Mouse (Mus musculus): ENCODE measurements at regions not wholly inside any gene's neighbourhood (a gene's known extent, or its start where the extent isn't known, plus 50 kb on each side); places are given as distances from the start of the nearest gene placed in this dataset.

DNA sequence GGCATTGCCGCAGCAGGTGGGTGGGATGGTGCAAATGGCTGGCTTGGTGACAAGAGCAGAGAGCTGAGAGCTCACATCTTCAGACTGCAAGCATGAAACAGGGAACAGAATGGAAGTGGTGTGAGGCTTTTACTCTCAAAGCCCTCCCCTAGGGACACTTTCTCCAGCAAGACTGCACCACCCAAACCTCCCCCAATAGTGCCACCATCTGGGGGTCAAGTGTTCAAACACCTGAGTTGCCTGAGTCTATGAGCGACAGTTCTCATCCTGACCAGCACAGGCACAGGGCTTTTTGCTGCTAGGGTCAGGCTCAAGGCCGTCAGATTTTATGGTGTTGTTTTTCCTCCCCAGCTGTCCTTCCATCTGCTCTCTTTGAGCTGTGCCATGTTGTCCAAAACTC, 337.9 kb upstream of the Eif4g2 start:
- no peak for ATAC-seq (replicated peaks)
- Histone ChIP-seq H3K9me3 (no peaks in the 10 kb centered on the region), H3K36me3 (replicated peaks) (no peaks in the 10 kb centered on the region), H3K9ac (no peak overlapping the region), H3K4me1 (no peaks in the 10 kb centered on the region), H3K4me2 (no peak overlapping the region), H3K27me3 (replicated peaks) (no peaks in the 10 kb centered on the region), H3K4me3 (no peak overlapping the region), H3K27ac (no peak overlapping the region)
- WGBS: 94% methylated on average over 3 of the region's 3 CpGs

GRCm38 (mm10) chr7:111417735-111418134, 334.9 kb upstream of the Eif4g2 start:
- Histone ChIP-seq H3K36me3 (replicated peaks) (no peaks in the 10 kb centered on the region), H3K4me2 (no peak overlapping the region), H3K9ac (no peak overlapping the region), H3K27ac (no peak overlapping the region), H3K4me3 (no peak overlapping the region), H3K9me3 (no peaks in the 10 kb centered on the region), H3K4me1 (no peaks in the 10 kb centered on the region), H3K27me3 (replicated peaks) (no peaks in the 10 kb centered on the region)
- ATAC-seq (replicated peaks): no peak
- WGBS: 21% methylated on average over 2 of the region's 3 CpGs

DNA sequence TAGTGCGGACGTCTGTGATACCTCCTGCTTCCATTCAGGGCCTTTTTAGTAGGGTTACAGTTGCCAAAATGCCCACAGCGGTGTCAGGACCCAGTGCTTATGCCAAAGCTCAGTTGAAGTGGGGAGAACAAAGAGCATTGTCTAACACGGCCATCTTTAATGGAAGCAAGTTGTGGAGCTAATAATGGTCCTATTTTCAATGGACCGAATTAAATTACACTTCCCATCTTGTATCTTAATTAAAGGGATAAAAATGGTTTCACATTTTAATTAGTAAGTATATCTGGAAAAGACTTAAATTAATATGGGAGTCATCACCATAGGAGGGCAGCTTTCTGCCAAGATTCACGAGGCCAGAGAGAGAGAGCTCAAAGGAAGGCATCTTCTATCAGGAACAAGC, 333.2 kb upstream of the Eif4g2 start:
- 62% methylated on average over 6 of the region's 6 CpGs for whole genome bisulfite sequencing
- Histone ChIP-seq H3K4me1 (no peaks in the 10 kb centered on the region; the same call in 1 of the 2 replicates), H3K9ac (no peak overlapping the region), H3K27me3 (replicated peaks) (no peaks in the 10 kb centered on the region), H3K4me2 (no peak overlapping the region), H3K36me3 (replicated peaks) (no peaks in the 10 kb centered on the region), H3K4me3 (no peak overlapping the region), H3K9me3 (no peaks in the 10 kb centered on the region), H3K27ac (no peak overlapping the region)
- no peak for ATAC-seq (replicated peaks)

GRCm38 (mm10) chr7:111413745-111414144, 330.9 kb upstream of the Eif4g2 start:
- Histone ChIP-seq H3K36me3 (replicated peaks) (no peaks in the 10 kb centered on the region), H3K9me3 (no peaks in the 10 kb centered on the region), H3K27ac (no peak overlapping the region), H3K4me1 (no peaks in the 10 kb centered on the region; the same call in 1 of the 2 replicates), H3K4me2 (no peak overlapping the region), H3K27me3 (replicated peaks) (no peaks in the 10 kb centered on the region), H3K9ac (no peak overlapping the region), H3K4me3 (no peak overlapping the region)
- ATAC-seq (replicated peaks): no peak
- 76% methylated on average over 4 of the region's 4 CpGs for WGBS

GRCm38 (mm10) chr7:111412957-111413356, 330.1 kb upstream of the Eif4g2 start:
- H3K27me3 ChIP-seq (replicated peaks): no peaks in the 10 kb centered on the region
- H3K4me3 ChIP-seq: no peak overlapping the region
- H3K36me3 ChIP-seq (replicated peaks): no peaks in the 10 kb centered on the region
- H3K9me3 ChIP-seq: no peaks in the 10 kb centered on the region
- 0 out of 2 replicates have a peak overlapping the region, but pooled peaks have one; percentile 6 for H3K27ac ChIP-seq
- no peak overlapping the region for H3K4me2 ChIP-seq
- no peak for ATAC-seq (replicated peaks)
- no peak overlapping the region for H3K9ac ChIP-seq
- H3K4me1 ChIP-seq: no peaks in the 10 kb centered on the region; the same call in 1 of the 2 replicates
- whole genome bisulfite sequencing: 30% methylated on average over 2 of the region's 2 CpGs

GRCm38 (mm10) chr7:111411386-111411960, 328.6 kb upstream of the Eif4g2 start:
- WGBS: 92% methylated on average over 5 of the region's 5 CpGs
- Histone ChIP-seq H3K36me3 (replicated peaks) (no peaks in the 10 kb centered on the region), H3K4me1 (no peaks in the 10 kb centered on the region; the same call in 1 of the 2 replicates), H3K4me2 (no peak overlapping the region), H3K9ac (no peak overlapping the region), H3K4me3 (no peak overlapping the region), H3K27ac (no peak overlapping the region), H3K27me3 (replicated peaks) (no peaks in the 10 kb centered on the region), H3K9me3 (no peaks in the 10 kb centered on the region)
- ATAC-seq (replicated peaks): no peak

- Histone ChIP-seq H3K4me3 (no peak overlapping the region), H3K9me3 (no peaks in the 10 kb centered on the region), H3K27ac (no peak overlapping the region), H3K4me1 (peaks cover 3% of the 10 kb centered on the region; the same call in 1 of the 2 replicates), H3K9ac (no peak overlapping the region), H3K36me3 (replicated peaks) (no peaks in the 10 kb centered on the region), H3K27me3 (replicated peaks) (no peaks in the 10 kb centered on the region), H3K4me2 (no peak overlapping the region)
- 83% methylated on average over 2 of the region's 2 CpGs for WGBS
- no peak for ATAC-seq (replicated peaks)
Observed at GRCm38 (mm10) chr7:111395972-111396371, 313.1 kb upstream of the Eif4g2 start.

GRCm38 (mm10) chr7:111395111-111395510, 312.3 kb upstream of the Eif4g2 start:
- no peak for ATAC-seq (replicated peaks)

DNA sequence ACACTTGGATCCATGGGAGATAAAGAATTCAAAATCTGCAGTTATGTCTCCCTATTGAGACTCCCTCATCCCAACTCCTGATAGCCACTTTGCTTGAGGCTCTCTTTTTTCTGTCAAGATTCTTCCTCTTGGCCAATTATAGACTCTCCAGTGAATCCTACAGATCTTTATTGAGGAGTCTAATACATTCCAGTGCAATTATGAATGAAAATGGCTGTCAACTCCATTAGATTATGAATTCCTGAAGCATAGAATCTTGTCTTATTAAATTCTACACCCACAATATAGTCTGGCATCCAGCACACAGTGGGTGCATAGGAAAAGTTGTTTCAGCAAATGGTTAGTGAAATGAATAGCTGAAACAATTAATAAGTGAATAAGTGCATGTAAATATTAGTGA, 311.0 kb upstream of the Eif4g2 start:
- H3K9me3 ChIP-seq: no peaks in the 10 kb centered on the region
- H3K27me3 ChIP-seq (replicated peaks): no peaks in the 10 kb centered on the region
- H3K27ac ChIP-seq: no peak overlapping the region
- ATAC-seq (replicated peaks): no peak
- no peak overlapping the region for H3K4me3 ChIP-seq
- no peak overlapping the region for H3K4me2 ChIP-seq
- no peak overlapping the region for H3K9ac ChIP-seq
- no peaks in the 10 kb centered on the region for H3K36me3 ChIP-seq (replicated peaks)
- H3K4me1 ChIP-seq: peaks cover 3% of the 10 kb centered on the region; the same call in 1 of the 2 replicates

More at GRCm38 (mm10) chr7:111395111-111395510, 312.3 kb upstream of the Eif4g2 start:
- Histone ChIP-seq H3K36me3 (replicated peaks) (no peaks in the 10 kb centered on the region), H3K9ac (no peak overlapping the region), H3K4me3 (no peak overlapping the region), H3K27ac (no peak overlapping the region), H3K27me3 (replicated peaks) (no peaks in the 10 kb centered on the region), H3K4me2 (no peak overlapping the region), H3K4me1 (peaks cover 3% of the 10 kb centered on the region; the same call in 1 of the 2 replicates), H3K9me3 (no peaks in the 10 kb centered on the region)
- WGBS: 58% methylated on average over 6 of the region's 6 CpGs

DNA sequence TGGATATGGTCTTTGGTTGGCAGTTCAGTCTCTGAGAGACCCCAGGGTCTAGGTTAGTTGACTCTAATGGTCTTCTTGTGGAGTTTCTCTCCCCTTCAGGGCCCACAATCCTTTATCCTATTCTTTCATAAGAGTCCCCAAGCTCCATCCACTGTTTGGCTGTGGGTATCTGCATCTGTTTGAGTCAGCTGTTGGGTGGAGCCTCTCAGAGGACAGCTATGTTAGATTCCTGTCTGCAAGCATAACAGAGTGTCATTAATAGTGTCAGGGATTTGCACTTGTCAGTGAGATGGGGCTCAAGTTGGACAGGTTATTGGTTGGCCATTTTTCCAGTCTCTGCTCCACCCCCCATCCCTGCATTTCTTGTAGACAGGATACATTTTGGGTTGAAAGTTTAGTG, 306.9 kb upstream of the Eif4g2 start:
- no peak overlapping the region for H3K4me2 ChIP-seq
- H3K27ac ChIP-seq: no peak overlapping the region
- no peaks in the 10 kb centered on the region for H3K27me3 ChIP-seq (replicated peaks)
- H3K4me1 ChIP-seq: no peaks in the 10 kb centered on the region
- H3K9me3 ChIP-seq: no peaks in the 10 kb centered on the region
- no peak overlapping the region for H3K9ac ChIP-seq
- no peaks in the 10 kb centered on the region for H3K36me3 ChIP-seq (replicated peaks)
- ATAC-seq (replicated peaks): no peak
- no peak overlapping the region for H3K4me3 ChIP-seq

DNA sequence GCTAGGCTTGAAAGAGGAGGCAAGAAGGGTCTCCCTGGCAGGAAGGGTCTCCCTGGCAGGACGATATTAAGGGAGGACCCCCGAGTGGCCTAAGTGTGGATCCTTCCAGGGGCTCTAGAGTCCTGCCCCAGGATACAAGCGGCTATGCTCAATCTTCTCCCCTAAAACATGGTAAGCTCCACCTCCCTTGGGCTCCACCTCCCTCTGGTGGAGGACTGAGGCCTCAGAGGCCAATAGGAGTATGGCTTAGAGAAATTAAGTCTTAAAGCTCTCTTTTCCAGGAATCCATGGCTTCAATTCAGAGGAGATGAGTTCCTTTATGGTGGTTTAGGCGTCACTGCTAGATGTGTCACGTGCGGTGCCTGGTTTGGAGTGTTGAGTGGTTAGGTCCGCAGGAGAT, 291.7 kb upstream of the Eif4g2 start:
- no peak for ATAC-seq (replicated peaks)
- 91% methylated on average over 7 of the region's 7 CpGs for WGBS

GRCm38 (mm10) chr7:111373380-111374173, 290.7 kb upstream of the Eif4g2 start:
- Histone ChIP-seq H3K9ac (no peak overlapping the region), H3K4me1 (peaks cover 11% of the 10 kb centered on the region), H3K4me3 (no peak overlapping the region), H3K27ac (no peak overlapping the region), H3K9me3 (no peaks in the 10 kb centered on the region), H3K27me3 (replicated peaks) (no peaks in the 10 kb centered on the region), H3K4me2 (no peak overlapping the region), H3K36me3 (replicated peaks) (no peaks in the 10 kb centered on the region)
- WGBS: 69% methylated on average over 10 of the region's 10 CpGs
- ATAC-seq (replicated peaks): no peak

More for the DNA sequence above, 291.7 kb upstream of the Eif4g2 start:
- Histone ChIP-seq H3K4me1 (peaks cover 11% of the 10 kb centered on the region), H3K27ac (no peak overlapping the region), H3K27me3 (replicated peaks) (no peaks in the 10 kb centered on the region), H3K4me2 (no peak overlapping the region), H3K36me3 (replicated peaks) (no peaks in the 10 kb centered on the region), H3K4me3 (no peak overlapping the region), H3K9me3 (no peaks in the 10 kb centered on the region), H3K9ac (no peak overlapping the region)

- Histone ChIP-seq H3K27me3 (replicated peaks) (no peaks in the 10 kb centered on the region), H3K9ac (no peak overlapping the region), H3K4me3 (no peak overlapping the region), H3K4me2 (no peak overlapping the region), H3K9me3 (no peaks in the 10 kb centered on the region), H3K27ac (no peak overlapping the region), H3K4me1 (peaks cover 11% of the 10 kb centered on the region), H3K36me3 (replicated peaks) (no peaks in the 10 kb centered on the region)
- WGBS: 32% methylated on average over 2 of the region's 2 CpGs
- no peak for ATAC-seq (replicated peaks)
Observed at GRCm38 (mm10) chr7:111370421-111370887, 287.6 kb upstream of the Eif4g2 start.

Measured in midbrain, embryonic 15.5 days (tissue).